Mouse (Mus musculus) heart, adult 2 months (tissue): ENCODE measurements around the gene Veph1.

Experiments
- CTCF ChIP-seq: fragments of 200-600 bp; IDR thresholded peaks from 2 replicates; pipeline ENCODE4 v1.8.1; 2022; ENCODE audit warnings: antibody characterized with exemption, mild to moderate bottlenecking, moderate library complexity
- EP300 ChIP-seq: fragments of 200-500 bp; IDR thresholded peaks from 2 replicates; pipeline ENCODE4 v1.6.1; 2011; ENCODE audit warnings: low read depth, low read length, control low read depth; ENCODE audit not compliant: insufficient read depth
- POLR2A ChIP-seq: fragments of 200-500 bp; IDR thresholded peaks from 2 replicates; pipeline ENCODE4 v1.6.1; 2011; ENCODE audit warnings: mild to moderate bottlenecking, low read depth, low read length, control low read depth; ENCODE audit not compliant: insufficient read depth

DNA sequence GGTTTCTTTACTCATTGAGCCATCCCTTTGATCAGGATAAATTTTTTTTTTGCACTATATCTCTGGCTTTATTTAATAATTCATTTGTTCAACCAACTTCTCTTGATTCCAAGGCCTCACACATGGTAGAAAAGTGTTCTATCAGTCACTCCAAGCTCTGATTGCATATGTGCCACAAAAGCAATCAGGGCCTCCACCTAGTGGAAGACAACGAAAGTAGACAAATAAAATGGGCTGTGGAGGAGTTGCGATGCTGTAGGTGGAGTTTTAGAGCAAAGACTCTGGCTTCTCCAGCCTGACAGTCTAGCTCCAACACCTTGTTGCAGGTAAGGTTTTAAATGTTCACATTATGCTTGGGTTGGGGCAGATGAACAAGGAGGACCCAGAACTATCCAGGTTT lies 44.1 kb upstream of the Veph1 start:
- TF ChIP-seq POLR2A: no peak
- TF ChIP-seq CTCF: no peak
- no peak for TF ChIP-seq EP300
